Mouse (Mus musculus): ENCODE measurements around the gene Psmd13.

DNA sequence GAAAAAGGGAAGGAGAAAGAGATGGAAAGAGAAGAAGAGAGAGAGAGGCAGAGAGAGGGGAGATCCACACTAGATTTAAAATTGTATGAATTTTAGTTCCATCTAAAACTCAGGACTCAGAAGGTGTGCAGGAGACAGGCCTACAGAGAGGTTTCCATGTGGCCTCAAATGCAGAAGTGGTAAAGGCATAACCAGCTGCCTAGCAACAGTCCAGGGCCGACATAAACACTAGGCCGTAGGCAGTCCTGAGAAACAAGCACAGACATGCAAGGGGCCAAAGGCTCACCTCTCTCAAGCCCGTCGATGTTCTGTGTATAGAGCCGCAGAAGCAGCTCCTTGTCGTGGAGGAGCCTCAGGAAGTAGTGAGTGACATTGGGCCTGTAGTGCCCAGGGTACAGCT is 4.4 kb upstream of the Psmd13 start:
- TF ChIP-seq GATA1 (IDR thresholded peaks at IDR 0.05; ENCODE audit: low read length) = no peak
- no peak for TF ChIP-seq TAL1 (IDR thresholded peaks at IDR 0.05; ENCODE audit: low read length)
